Mouse (Mus musculus) A20 (cell line): ENCODE results near the gene Aar2.
"Not testable (repeated sequence)": the region's sequence is repeated elsewhere in the genome, so short reads cannot be mapped to it uniquely, and the experiment has no call there.

Experiments used
- DNase-seq: peaks from one replicate; pipeline ENCODE4 v3.0.0-alpha.2; 2011; ENCODE audit warnings: low read depth, low spot score

Aar2 gene

DNA sequence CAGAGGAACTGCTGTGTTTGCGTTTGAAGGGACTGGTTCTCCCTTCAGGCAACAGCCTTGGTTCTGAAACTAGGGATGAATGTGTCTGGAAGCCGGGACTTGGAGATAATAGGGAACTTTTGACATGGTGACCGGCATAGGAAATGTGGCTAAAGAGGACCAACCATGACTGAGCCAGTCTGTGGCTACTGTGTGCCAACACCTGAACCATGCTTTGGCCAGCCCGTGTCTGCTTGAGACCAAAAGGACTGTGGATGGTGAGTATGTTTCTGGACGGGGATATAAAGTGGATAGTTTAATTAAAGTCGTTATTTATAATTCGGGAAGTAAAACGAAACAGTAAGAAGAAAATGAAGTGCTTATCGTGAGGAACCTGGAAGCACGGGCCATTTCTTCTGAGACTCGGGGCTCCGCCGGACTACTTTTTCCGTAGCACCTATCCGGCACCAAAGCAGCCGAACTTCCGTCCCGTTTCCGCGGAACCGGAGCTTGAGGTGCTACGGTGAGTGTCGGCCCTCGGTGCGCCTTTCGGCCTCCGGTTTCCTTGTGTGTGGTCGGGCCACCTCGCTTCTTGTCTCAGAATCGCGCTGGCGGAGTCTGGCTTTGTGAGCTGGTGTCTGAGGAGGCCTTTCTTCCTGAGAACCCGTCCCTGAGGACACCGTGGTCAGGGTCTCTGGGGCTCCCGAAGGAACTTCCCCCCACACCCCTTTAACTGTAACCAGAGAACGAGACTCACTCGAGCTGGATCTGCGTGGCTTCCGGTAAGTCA, at the start of gene Aar2:
TSS of gene Aar2 (plus strand) at position 462 of the 769 bp plus-strand sequence.
- DNase-seq = peak; percentile 91

GRCm38 (mm10) chr2:156497915-156498314, 49.5 kb upstream of the Aar2 start:
- peak; percentile 44 for DNase-seq

DNA sequence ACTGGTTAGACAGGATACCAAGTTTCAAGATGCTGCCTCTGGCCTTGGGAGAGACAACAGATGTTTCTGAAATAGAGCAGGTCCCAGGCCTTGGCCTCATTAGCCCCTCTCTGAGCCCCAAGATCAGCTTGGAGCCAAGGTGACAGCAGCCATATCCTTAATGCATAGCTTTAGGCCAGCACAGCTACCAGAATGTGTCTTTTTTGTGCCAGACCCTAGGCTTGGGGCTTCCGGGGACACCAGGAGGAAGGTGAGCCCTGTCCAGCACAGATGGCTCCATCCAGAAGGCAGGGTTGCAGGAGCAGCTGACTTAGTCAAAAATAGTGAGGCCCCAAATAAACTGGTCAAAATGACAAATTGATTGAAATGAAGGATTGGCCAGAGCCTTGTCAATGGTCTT, 46.4 kb upstream of the Aar2 start:
- DNase-seq = no peak

- no peak for DNase-seq
Observed at GRCm38 (mm10) chr2:156505533-156505932, 41.9 kb upstream of the Aar2 start.

GRCm38 (mm10) chr2:156512028-156512427, 35.4 kb upstream of the Aar2 start:
- DNase-seq = no peak

DNA sequence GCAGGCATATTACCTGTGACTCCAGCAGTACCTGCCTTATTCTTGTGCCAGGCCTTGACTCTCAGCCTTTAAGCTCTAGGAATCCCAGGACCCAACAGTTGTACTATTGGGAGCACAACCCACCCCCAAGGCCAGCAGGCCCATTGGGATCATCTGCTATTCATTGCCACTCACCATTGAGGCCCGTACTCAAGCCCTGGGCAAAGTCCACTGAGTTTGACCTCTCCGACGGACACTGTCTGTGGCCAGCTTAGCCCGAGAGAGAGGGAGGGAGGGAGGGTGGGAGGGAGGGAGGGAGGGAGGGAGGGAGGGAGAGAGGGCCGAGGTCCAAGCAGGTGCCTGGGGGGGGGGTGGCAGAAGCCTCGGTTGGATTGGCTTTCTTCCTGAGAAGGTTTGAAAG, 34.8 kb upstream of the Aar2 start:
- DNase-seq = no peak

DNA sequence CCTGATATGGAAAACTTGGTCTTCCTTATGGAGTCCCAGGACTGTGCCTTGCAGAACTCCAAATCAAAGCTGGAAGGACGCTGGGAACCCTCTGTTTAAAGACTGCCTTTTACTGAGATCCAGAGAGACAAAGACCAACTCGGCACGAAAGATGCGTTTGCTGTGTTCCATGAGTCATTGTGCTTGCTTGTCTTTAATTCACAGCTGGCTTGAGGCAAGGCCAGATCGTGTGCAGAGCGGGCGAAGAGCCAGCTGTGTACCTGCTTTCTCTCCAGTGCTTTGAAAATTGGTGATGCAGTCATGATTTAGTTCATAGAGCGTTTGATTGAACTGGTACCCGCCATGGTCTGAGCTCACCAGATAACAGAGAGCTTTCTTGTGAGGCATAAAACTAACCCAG, 32.3 kb upstream of the Aar2 start:
- DNase-seq = no peak

- peak; percentile 47 for DNase-seq
Observed at GRCm38 (mm10) chr2:156515565-156516185, 31.7 kb upstream of the Aar2 start.

- DNase-seq = not testable (repeated sequence)
Observed at GRCm38 (mm10) chr2:156516678-156517077, 30.7 kb upstream of the Aar2 start.

DNA sequence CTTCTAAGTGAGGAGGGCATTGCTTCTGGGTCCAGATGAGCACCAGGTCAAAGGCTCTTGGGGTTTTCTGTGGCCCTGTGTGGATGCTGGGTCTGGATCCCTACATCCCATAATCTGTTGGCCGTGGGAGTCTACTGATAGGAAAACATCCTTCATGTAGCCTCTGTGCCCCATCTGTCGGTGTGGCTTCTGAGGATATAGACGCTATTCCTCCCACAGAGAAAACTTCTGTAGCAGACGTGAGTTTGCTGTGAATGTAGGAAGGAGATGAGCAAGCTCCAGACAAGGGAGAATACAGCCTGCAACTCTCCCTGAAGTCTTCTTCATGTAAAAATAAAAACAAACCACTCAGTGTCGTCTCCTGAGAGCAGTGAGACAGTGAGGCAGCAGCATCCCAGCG, 29.1 kb upstream of the Aar2 start:
- DNase-seq = no peak

DNA sequence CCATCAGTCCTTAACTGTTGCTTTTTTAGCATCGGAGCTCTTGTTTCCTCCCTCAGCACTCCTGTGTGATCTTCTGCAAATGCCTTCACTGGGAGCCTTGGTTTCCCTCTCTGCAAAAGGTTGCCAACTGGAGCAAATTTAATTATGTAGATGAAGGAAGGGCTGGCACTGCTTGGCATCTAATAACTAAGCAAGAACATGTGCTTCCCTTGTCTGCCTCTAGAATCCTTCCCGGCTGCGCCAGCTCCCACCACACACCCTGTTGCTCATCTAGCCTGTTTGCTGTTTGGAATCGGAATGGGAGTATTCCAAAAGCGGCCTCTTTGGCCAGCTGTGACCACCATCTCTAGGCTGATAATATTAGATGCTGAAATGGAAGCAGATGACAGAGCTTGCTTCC, 27.8 kb upstream of the Aar2 start:
- no peak for DNase-seq

DNA sequence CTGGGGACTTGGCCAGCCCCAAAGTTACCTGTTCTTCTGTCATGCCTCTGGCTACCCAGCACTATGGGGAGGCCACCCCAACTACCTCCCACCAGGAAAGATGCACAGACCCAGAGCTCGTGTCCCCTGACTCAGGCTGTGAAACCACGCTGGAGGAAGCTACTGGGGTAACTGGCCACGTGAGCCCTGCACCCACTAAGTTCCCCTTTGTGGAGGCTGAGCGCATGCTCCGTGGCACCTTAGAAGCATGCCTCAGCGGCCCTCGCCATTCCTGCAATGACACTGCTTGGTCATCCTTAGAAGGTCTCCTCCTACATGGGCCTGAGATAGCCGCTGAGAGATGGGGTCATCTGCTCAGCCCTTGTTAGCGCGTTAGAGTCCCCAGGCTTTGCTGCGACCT, 24.4 kb upstream of the Aar2 start:
- DNase-seq = peak; percentile 21

- no peak for DNase-seq
Observed at GRCm38 (mm10) chr2:156524078-156524477, 23.3 kb upstream of the Aar2 start.

DNA sequence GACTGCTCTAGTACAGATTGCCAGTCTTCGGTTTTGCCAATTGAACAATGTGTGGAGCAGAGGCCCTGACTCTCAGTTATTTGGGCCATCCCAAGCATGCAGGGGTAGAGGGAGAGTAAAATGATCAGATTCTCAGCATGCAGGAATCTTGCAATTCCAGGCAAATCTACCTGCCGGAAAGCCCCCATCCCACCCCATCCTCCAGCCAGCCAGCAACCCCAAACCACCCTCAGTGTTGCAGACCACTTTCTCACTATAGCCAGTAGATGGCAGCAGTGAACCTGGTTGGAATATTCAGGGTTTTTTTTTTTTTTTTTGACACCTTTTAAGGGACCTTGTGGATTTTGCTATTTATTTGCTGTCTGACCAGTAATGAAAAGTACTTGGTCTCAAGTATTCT, 17.7 kb upstream of the Aar2 start:
- DNase-seq = peak; percentile 51

DNA sequence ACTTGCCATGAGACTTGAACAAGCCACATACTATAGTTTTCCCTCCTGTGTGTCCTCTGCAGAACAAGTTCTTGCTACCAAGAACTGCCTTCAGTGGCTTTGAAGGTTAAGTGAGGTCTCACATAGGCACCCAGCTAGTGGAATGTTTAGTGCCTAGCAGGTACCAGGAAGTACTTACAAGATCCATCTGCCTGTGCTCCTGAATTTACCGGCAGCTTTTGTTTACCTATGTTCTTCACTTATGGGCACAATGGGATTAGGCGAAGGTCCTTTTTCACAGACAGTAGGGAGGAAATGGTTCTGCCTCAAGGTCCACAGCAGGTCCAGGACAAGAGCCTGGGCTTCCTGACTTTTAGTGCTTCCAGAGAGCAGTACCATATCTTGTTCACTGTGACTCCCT, 14.2 kb upstream of the Aar2 start:
- no peak for DNase-seq

GRCm38 (mm10) chr2:156538817-156539555, 8.4 kb upstream of the Aar2 start:
- DNase-seq = no peak

GRCm38 (mm10) chr2:156540991-156541390, 6.4 kb upstream of the Aar2 start:
- no peak for DNase-seq

- no peak for DNase-seq
Observed at GRCm38 (mm10) chr2:156542410-156542809, 5.0 kb upstream of the Aar2 start.

DNA sequence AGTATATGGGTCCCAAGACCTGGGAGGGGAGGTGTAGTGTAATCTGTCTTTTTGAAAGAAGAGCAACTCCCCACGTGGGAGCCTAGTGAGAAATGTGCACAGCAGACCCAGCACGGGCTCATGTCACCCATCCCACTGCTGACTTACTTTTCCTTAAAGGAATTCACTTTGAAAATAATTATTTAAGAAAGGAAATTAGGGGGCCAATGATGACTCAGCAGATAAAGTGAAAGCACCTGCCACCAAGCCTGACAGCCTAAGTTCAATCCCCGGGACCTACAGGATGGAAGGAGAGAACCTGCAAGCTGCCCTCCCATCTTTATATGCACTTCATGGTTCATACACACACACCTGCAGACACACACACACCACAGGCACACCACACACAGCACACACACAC, 3.6 kb upstream of the Aar2 start:
- DNase-seq = no peak

- no peak for DNase-seq
Observed at GRCm38 (mm10) chr2:156552421-156552820, 5.0 kb downstream of the Aar2 start.

DNA sequence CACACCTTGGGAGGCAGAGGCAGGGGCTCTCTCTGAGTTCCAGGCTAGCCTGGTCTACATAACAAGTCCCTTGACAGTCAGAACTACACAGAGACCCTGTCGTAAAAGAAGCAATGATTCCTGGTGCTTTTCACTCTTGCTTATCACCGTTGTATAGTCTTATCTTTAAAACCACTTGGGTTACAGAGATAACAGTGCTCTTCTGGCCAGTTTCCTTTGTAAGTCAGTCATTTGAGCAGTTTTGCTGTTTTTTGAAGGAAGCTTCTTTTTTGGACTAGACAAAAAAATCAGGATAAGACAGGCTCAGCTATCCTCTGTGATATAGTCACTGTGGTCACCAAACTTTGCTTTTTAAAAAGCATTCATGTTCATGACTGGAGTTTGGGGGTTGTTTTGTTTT, 14.4 kb downstream of the Aar2 start:
- DNase-seq = no peak

- DNase-seq = peak; percentile 55
Observed at GRCm38 (mm10) chr2:156563557-156563956, 16.2 kb downstream of the Aar2 start.

- no peak for DNase-seq
Observed at GRCm38 (mm10) chr2:156566512-156566911, 19.1 kb downstream of the Aar2 start.
